Mouse (Mus musculus) heart, embryonic 10.5 days (tissue): ENCODE results near the gene Klf11. TPM values are rescaled to one million over a fixed set of nuclear protein-coding genes. Genes with fewer than 3 reads are reported as not detected.
A peak's percentile ranks its signal among the peaks of the same experiment; 100 is the strongest.

Source experiments
- DNase-seq: peaks from one replicate; pipeline ENCODE4 v3.0.0-alpha.2; 2017; ENCODE audit warnings: low spot score
- H3K27ac ChIP-seq: fragments of 300-500 bp; sonication (generic); 2 replicates; pipeline ENCODE4 v1.5.1; 2016; ENCODE audit warnings: mild to moderate bottlenecking
- H3K27me3 ChIP-seq: fragments of 300-500 bp; sonication (generic); 2 replicates; pipeline ENCODE4 v1.6.1; 2016; ENCODE audit warnings: mild to moderate bottlenecking; ENCODE audit not compliant: poor library complexity, insufficient read depth, severe bottlenecking
- H3K36me3 ChIP-seq: fragments of 300-500 bp; sonication (generic); 2 replicates; pipeline ENCODE4 v1.6.1; 2016; ENCODE audit warnings: mild to moderate bottlenecking, moderate library complexity
- H3K4me1 ChIP-seq: fragments of 300-500 bp; sonication (generic); 2 replicates; pipeline ENCODE4 v1.6.1; 2016; ENCODE audit warnings: mild to moderate bottlenecking
- H3K4me3 ChIP-seq: fragments of 300-500 bp; sonication (generic); 2 replicates; pipeline ENCODE4 v1.5.1; 2016; ENCODE audit warnings: mild to moderate bottlenecking, moderate library complexity
- H3K9me3 ChIP-seq: fragments of 300-500 bp; sonication (generic); 2 replicates; pipeline ENCODE4 v1.6.1; 2016; ENCODE audit warnings: mild to moderate bottlenecking, moderate library complexity
- WGBS: fragments of 180-500 bp; shearing (Covaris S2); methylation state at CpG from one replicate; pipeline ENCODE4 v1.1.7; 2016; 5-methylcytosine and 5-hydroxymethylcytosine counted together
- polyA plus RNA-seq: library from polyadenylated mRNA; unstranded; fragments of >200 nt; fragmentation: Nextera tagmentation; extraction: Ambion mirVana; gene quantifications from 2 replicates; pipeline ENCODE4 v1.2.1, GENCODE M21; 2016

Gene Klf11
- 12.0 and 16.2 TPM in 2 replicates for polyA plus RNA-seq

- under 1% methylated on average over 67 of the region's 68 CpGs for WGBS
- Histone ChIP-seq H3K9me3 (no peaks in the 10 kb centered on the region), H3K4me1 (peaks cover 30% of the 10 kb centered on the region), H3K36me3 (peaks cover 28% of the 10 kb centered on the region), H3K4me3 (peak within 1 kb of the TSS; percentile 89), H3K27me3 (no peaks in the 10 kb centered on the region), H3K27ac (peak within 1 kb of the TSS; percentile 99)
- DNase-seq: peak; percentile 99
Measured at GRCm38 (mm10) chr12:24651063-24651557, at the start of gene Klf11. Klf11 (plus strand) TSS chr12:24651274.

DNA sequence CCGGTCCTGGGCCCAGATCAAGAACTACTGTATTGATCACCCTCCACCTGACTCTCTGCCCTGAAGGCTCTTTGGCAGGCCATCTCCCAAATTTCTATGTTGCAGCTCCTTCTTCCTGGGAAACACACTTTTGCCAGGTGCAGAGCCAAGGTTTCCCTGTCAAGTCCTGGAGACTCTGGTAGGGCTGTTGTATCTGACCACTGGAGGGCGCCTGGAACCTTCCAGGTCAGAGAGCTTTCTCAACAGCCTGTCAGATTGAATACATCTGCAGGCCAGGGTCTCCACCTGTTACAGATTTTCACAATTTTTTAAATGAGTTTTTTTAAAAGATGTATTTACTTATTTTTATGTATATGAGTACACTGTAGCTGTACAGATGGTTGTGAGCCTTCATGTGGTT, 47.8 kb upstream of the Klf11 start:
- H3K27me3 ChIP-seq: no peaks in the 10 kb centered on the region

DNA sequence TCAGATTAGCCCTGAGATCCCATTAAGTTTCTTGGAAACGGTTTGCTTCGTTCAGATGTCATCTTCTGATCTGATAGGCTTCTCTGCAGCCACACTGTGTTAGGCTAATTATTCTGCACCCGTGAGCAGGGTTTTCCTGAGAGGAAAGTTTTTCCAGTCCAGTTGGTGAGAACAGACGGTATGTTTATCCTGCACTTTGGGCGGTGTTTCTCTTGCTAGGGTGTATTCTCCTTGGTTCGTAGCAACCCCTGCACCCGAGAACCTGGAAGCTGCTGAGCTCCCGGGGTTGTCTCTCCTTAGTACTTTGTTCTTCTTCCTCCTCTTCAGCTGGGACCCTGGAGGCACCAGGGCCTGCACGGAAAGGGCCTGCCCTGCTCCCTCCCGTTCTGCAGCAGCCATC, 44.9 kb upstream of the Klf11 start:
- H3K36me3 ChIP-seq: peaks cover 70% of the 10 kb centered on the region

More for the DNA sequence above, 47.8 kb upstream of the Klf11 start:
- WGBS: 41% methylated on average over 2 of the region's 2 CpGs
- no peak overlapping the region for H3K4me3 ChIP-seq
- no peak overlapping the region for H3K27ac ChIP-seq
- peaks cover 43% of the 10 kb centered on the region for H3K36me3 ChIP-seq
- DNase-seq: no peak
- H3K4me1 ChIP-seq: no peaks in the 10 kb centered on the region
- H3K9me3 ChIP-seq: no peaks in the 10 kb centered on the region

DNA sequence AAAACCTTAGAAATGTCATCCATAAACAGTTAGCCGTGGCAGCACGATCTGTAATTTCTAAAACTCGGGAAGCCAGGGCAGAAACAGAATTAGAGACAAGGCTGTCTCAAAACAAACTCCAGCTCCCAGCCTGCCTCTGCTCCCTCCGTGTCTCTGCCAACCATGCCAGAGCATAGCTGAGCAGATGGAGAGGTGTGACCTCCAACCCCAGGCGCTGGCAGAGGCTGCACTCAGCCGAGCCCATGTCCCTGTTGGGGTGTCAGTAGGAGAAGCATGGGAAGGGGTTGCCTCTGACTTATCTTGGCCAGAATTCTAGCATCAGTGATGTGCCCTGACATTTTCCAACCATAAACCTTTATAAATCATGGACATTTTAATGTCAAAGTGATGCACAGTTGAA, 38.5 kb upstream of the Klf11 start:
- Histone ChIP-seq H3K4me3 (no peak overlapping the region), H3K27ac (no peak overlapping the region), H3K27me3 (no peaks in the 10 kb centered on the region), H3K9me3 (no peaks in the 10 kb centered on the region), H3K36me3 (peaks cover 72% of the 10 kb centered on the region), H3K4me1 (no peaks in the 10 kb centered on the region)
- 81% methylated on average over 6 of the region's 6 CpGs for WGBS
- no peak for DNase-seq

More for the DNA sequence above, 44.9 kb upstream of the Klf11 start:
- WGBS: 74% methylated on average over 10 of the region's 10 CpGs
- H3K27ac ChIP-seq: no peak overlapping the region
- H3K9me3 ChIP-seq: no peaks in the 10 kb centered on the region
- H3K4me1 ChIP-seq: no peaks in the 10 kb centered on the region
- H3K4me3 ChIP-seq: no peak overlapping the region
- DNase-seq: no peak
- no peaks in the 10 kb centered on the region for H3K27me3 ChIP-seq

DNA sequence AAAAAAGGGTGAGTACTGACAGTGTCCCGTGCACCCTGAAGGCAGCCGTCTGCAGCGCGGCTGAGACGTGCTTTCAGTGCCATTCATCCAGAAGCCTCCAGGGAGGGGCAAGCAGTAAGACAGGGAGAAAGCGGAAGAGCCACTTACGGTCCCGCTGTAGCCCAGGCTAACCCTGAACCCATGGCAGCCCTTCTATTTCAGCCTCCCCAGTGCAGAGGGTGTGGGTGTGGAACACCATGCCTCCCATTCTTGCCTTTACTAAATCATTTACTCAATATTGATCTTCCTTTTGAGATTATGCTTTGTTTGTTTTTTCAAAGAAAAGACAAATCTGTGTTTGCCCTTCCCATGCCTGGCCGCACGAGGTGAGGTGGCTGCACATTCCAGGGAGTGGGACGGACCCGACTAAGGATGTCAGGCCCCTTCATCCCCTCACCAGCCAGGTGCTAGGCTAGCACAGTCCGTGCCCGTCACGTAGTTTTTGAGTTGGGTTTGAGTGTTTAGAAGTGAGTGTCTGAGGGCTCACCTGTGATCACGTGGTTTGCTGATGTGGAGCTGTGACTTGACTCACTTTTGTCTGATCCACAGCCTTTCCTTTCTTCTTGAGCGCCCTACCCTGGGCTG, 36.5 kb upstream of the Klf11 start:
- H3K36me3 ChIP-seq: peaks cover 56% of the 10 kb centered on the region
- H3K4me1 ChIP-seq: no peaks in the 10 kb centered on the region
- DNase-seq: no peak
- H3K27me3 ChIP-seq: no peaks in the 10 kb centered on the region
- H3K4me3 ChIP-seq: no peak overlapping the region
- 83% methylated on average over 17 of the region's 17 CpGs for WGBS
- H3K27ac ChIP-seq: no peak overlapping the region
- H3K9me3 ChIP-seq: no peaks in the 10 kb centered on the region

DNA sequence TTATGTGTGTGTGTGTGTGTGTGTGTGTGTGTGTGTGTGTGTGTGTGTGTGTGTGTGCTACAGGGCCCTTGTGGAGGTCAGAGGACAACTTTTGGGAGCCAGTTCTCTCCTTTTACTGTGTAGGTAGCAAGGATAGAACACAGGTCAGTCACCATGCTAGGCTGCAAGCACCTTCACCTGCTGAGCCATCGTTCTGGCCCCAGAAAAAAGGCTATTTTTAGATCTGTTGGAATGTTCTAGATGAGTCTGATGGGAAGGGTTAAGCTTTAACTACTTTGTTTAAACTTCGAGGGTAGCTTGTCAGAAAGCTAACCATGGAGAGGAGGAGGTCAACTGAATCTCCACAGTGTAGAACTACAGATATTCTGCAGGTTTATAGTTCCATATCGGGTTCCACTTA, 35.9 kb upstream of the Klf11 start:
- H3K27me3 ChIP-seq: no peaks in the 10 kb centered on the region
- no peaks in the 10 kb centered on the region for H3K4me1 ChIP-seq
- 67% methylated on average over 3 of the region's 3 CpGs for WGBS
- H3K27ac ChIP-seq: no peak overlapping the region
- peaks cover 50% of the 10 kb centered on the region for H3K36me3 ChIP-seq
- no peaks in the 10 kb centered on the region for H3K9me3 ChIP-seq
- no peak overlapping the region for H3K4me3 ChIP-seq
- DNase-seq: no peak

- H3K27me3 ChIP-seq: no peaks in the 10 kb centered on the region
- H3K36me3 ChIP-seq: peaks cover 15% of the 10 kb centered on the region; the same call in 1 of the 2 replicates
- no peaks in the 10 kb centered on the region for H3K9me3 ChIP-seq
- 78% methylated on average over 4 of the region's 4 CpGs for WGBS
- no peak overlapping the region for H3K4me3 ChIP-seq
- DNase-seq: no peak
- H3K27ac ChIP-seq: no peak overlapping the region
- peaks cover 12% of the 10 kb centered on the region for H3K4me1 ChIP-seq
Measured at GRCm38 (mm10) chr12:24619436-24619835, 31.6 kb upstream of the Klf11 start.

GRCm38 (mm10) chr12:24623486-24624251, 27.4 kb upstream of the Klf11 start:
- no peak overlapping the region for H3K27ac ChIP-seq
- DNase-seq: no peak
- 63% methylated on average over 12 of the region's 12 CpGs for WGBS

DNA sequence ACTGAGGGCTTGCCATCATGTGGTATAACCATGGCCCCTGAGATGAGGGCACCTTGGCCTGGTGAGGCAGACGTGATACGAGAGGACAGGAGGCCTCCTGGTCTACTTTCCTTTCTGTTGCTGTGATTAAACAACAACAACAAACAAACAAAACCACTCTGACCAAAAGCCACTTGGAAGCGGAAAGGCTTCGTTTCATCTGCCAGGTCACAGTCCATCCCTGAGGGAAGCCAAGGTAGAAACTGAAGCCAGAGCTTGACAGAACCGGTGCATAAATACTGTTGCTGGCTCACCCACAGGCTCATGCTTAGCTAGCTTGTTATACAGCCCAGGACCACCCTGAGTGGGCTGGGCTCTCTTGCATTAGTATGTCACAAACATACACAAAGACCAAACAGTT, 24.7 kb upstream of the Klf11 start:
- no peaks in the 10 kb centered on the region for H3K9me3 ChIP-seq
- no peak overlapping the region for H3K4me3 ChIP-seq
- no peaks in the 10 kb centered on the region for H3K27me3 ChIP-seq
- peaks cover 19% of the 10 kb centered on the region for H3K4me1 ChIP-seq
- no peak for DNase-seq
- no peak overlapping the region for H3K27ac ChIP-seq
- 86% methylated on average over 5 of the region's 5 CpGs for WGBS
- no peaks in the 10 kb centered on the region for H3K36me3 ChIP-seq

More at GRCm38 (mm10) chr12:24623486-24624251, 27.4 kb upstream of the Klf11 start:
- H3K36me3 ChIP-seq: no peaks in the 10 kb centered on the region
- H3K27me3 ChIP-seq: no peaks in the 10 kb centered on the region
- no peak overlapping the region for H3K4me3 ChIP-seq
- H3K4me1 ChIP-seq: peaks cover 19% of the 10 kb centered on the region
- no peaks in the 10 kb centered on the region for H3K9me3 ChIP-seq

GRCm38 (mm10) chr12:24627215-24627614, 23.9 kb upstream of the Klf11 start:
- peaks cover 19% of the 10 kb centered on the region for H3K4me1 ChIP-seq
- no peak for DNase-seq
- 45% methylated on average over 3 of the region's 3 CpGs for WGBS
- H3K27ac ChIP-seq: no peak overlapping the region
- H3K27me3 ChIP-seq: no peaks in the 10 kb centered on the region
- no peaks in the 10 kb centered on the region for H3K36me3 ChIP-seq
- no peaks in the 10 kb centered on the region for H3K9me3 ChIP-seq
- no peak overlapping the region for H3K4me3 ChIP-seq

GRCm38 (mm10) chr12:24630220-24630619, 20.9 kb upstream of the Klf11 start:
- H3K36me3 ChIP-seq: no peaks in the 10 kb centered on the region
- no peaks in the 10 kb centered on the region for H3K27me3 ChIP-seq
- H3K9me3 ChIP-seq: no peaks in the 10 kb centered on the region
- no peak overlapping the region for H3K27ac ChIP-seq
- 70% methylated on average over 1 of the region's 1 CpGs for WGBS
- H3K4me1 ChIP-seq: peaks cover 14% of the 10 kb centered on the region
- DNase-seq: no peak
- no peak overlapping the region for H3K4me3 ChIP-seq

DNA sequence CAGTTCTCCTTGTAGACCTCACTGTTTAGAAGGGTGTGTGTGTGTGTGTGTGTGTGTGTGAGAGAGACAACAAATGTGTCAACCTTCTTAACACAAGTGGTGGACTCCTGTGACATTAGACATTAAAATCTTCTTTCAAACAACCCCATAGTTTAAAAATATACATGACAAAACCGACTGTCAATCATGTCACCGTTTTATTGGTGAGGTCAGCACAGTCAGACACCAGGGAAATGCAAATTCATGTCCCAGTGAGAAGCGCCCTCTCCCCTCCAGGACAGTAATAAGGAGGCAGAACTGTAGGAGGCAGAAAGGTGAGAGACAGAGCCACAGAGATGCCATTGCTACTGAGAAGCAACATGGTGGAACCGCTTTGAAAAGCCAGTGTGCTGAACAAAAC, 18.7 kb upstream of the Klf11 start:
- no peak overlapping the region for H3K4me3 ChIP-seq
- H3K36me3 ChIP-seq: no peaks in the 10 kb centered on the region
- WGBS: 65% methylated on average over 4 of the region's 4 CpGs
- H3K27ac ChIP-seq: no peak overlapping the region
- no peaks in the 10 kb centered on the region for H3K9me3 ChIP-seq
- no peak for DNase-seq
- no peaks in the 10 kb centered on the region for H3K27me3 ChIP-seq
- H3K4me1 ChIP-seq: peaks cover 9% of the 10 kb centered on the region

- Histone ChIP-seq H3K4me1 (peaks cover 9% of the 10 kb centered on the region), H3K36me3 (no peaks in the 10 kb centered on the region), H3K4me3 (no peak overlapping the region), H3K27me3 (no peaks in the 10 kb centered on the region), H3K27ac (no peak overlapping the region), H3K9me3 (no peaks in the 10 kb centered on the region)
- no peak for DNase-seq
- WGBS: 63% methylated on average over 1 of the region's 1 CpGs
Measured at GRCm38 (mm10) chr12:24633753-24634191, 17.3 kb upstream of the Klf11 start.
